Mouse (Mus musculus) ES-E14 (cell line): ENCODE results near the gene Dars2.

Source experiments
- CHD2 ChIP-seq: IDR thresholded peaks from 2 replicates; pipeline ENCODE4 v1.6.1; 2014; ENCODE audit warnings: mild to moderate bottlenecking, low read depth, low read length, inconsistent platforms
- HCFC1 ChIP-seq: IDR thresholded peaks from 2 replicates; pipeline ENCODE4 v1.6.1; 2012; ENCODE audit warnings: low read length, inconsistent platforms, borderline replicate concordance; ENCODE audit not compliant: insufficient read depth
- MAFK ChIP-seq: IDR thresholded peaks from 2 replicates; pipeline ENCODE4 v1.6.1; 2014; ENCODE audit warnings: mild to moderate bottlenecking, low read depth, low read length, inconsistent platforms; ENCODE audit not compliant: insufficient read depth
- ZC3H11A ChIP-seq: IDR thresholded peaks from 2 replicates; pipeline ENCODE4 v1.6.1; 2012; ENCODE audit warnings: low read depth, mild to moderate bottlenecking, inconsistent platforms, low read length, borderline replicate concordance
- ZNF384 ChIP-seq: IDR thresholded peaks from 2 replicates; pipeline ENCODE4 v1.6.1; 2012; ENCODE audit warnings: low read depth, low read length, inconsistent platforms

DNA sequence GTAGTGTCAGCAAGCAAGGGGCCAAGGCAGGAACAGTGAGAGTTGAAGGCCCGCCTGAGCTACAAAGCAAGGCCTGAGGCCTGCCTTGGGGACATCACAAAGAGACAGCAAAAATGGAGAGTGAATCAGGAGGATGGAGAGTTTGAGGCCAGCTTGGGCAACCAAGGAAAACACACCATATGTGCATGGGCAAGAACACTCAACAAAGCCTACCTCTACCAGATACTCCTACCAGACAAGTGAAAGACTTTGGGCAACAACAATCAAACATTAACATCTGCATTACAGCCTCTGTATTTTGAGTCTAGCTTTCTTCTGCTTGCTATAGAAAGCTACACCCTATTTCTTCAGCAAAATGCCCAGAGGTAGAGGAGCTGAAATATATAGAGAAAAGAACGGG lies 62.4 kb downstream of the Dars2 start:
- TF ChIP-seq CHD2 (no peak), MAFK (no peak), ZC3H11A (no peak), HCFC1 (no peak), ZNF384 (no peak)
